In the genomic region with DNA sequence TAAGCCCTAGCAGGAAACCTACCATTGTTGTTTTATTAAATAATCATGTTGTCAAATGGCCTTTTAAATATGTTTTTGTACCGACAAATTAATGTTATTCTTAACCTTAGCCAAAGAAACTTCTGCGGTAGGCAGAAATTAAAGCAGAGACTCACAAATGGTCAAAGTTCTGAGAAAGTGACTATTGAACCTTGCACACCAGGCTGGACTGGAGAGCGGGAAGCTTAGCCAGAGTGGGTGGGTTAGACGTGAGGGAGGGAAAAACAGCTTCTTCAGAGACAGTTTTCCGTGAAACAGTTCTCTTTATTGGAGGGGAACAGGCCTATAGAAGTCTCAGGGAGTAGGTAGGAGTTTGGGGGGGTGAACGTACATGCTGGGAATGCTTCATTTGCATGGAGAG, we compare ENCODE assay signal across 17 mouse cellular contexts.
"Had no signal": no experiment of that assay in that cellular context is flagged by ENCODE, and none has a peak within 500 bp of the region (broad histone marks: within the 10 kb centered on the region; RNA-seq: fewer than 3 reads in every experiment).

No protein-coding gene starts in this region.

- H3K27ac ChIP-seq: midbrain, embryonic 10.5 days; midbrain, embryonic 12.5 days; neural tube, embryonic 13.5 days; neural tube, embryonic 15.5 days; stomach, embryonic 15.5 days; stomach, postnatal 0 days had no signal

- ATAC-seq: midbrain, embryonic 16.5 days had no signal

- H3K9ac ChIP-seq: lung, embryonic 14.5 days; midbrain, embryonic 12.5 days; neural tube, embryonic 13.5 days; neural tube, embryonic 15.5 days; stomach, embryonic 15.5 days had no signal

- H3K27me3 ChIP-seq: midbrain, embryonic 12.5 days; neural tube, embryonic 13.5 days; neural tube, embryonic 15.5 days; stomach, embryonic 15.5 days had no signal

- H3K36me3 ChIP-seq: midbrain, embryonic 10.5 days; midbrain, embryonic 12.5 days; neural tube, embryonic 13.5 days; neural tube, embryonic 15.5 days; stomach, embryonic 15.5 days had no signal

- H3K4me2 ChIP-seq: lung, embryonic 14.5 days; midbrain, embryonic 12.5 days; neural tube, embryonic 13.5 days; neural tube, embryonic 15.5 days; stomach, embryonic 15.5 days had no signal

- H3K4me1 ChIP-seq: midbrain, embryonic 12.5 days; neural tube, embryonic 13.5 days; neural tube, embryonic 15.5 days; stomach, embryonic 15.5 days had no signal

- H3K9me3 ChIP-seq: midbrain, embryonic 10.5 days; neural tube, embryonic 13.5 days; neural tube, embryonic 15.5 days; stomach, embryonic 15.5 days had no signal

- H3K4me3 ChIP-seq: midbrain, embryonic 10.5 days; midbrain, embryonic 12.5 days; myocyte; neural tube, embryonic 13.5 days; neural tube, embryonic 15.5 days; stomach, embryonic 15.5 days had no signal

- DNase-seq: lung, adult 18-20 months; lung, embryonic 14.5 days; lung, postnatal 10 days; lung, postnatal 4 days; midbrain, embryonic 14.5 days; right cerebral cortex, postnatal 14 days; thymus, adult 2 months; thymus, postnatal 14 days; thymus, postnatal 36 days had no signal
